Comparison of ENCODE assay signal across 9 mouse cellular contexts in genomic region chr13:89634137-89634683, GRCm38 (mm10).
DNase-seq lines count a peak whose midpoint lies in the region; ATAC-seq lines count a peak whose summit lies in the region.
"Had no signal": no experiment of that assay in that cellular context is flagged by ENCODE, and none has a peak within 500 bp of the region (broad histone marks: within the 10 kb centered on the region; RNA-seq: fewer than 3 reads in every experiment).

No protein-coding gene starts in this region.

- no peak overlapping the region for H3K9ac ChIP-seq in kidney, embryonic 14.5 days (ENCODE audit: low read depth, low read length)
- H3K9ac ChIP-seq in midbrain, embryonic 13.5 days (replicated peaks): no peak overlapping the region
- H3K9ac ChIP-seq: liver, embryonic 15.5 days had no signal

- no peaks in the 10 kb centered on the region for H3K27me3 ChIP-seq in kidney, embryonic 14.5 days (ENCODE audit: control insufficient read depth, insufficient read depth, low read length)
- no peaks in the 10 kb centered on the region for H3K27me3 ChIP-seq in midbrain, embryonic 13.5 days
- H3K27me3 ChIP-seq: liver, embryonic 15.5 days had no signal

- no peak overlapping the region for H3K4me2 ChIP-seq in kidney, embryonic 14.5 days (replicated peaks; ENCODE audit: low read depth, low read length)
- no peak overlapping the region for H3K4me2 ChIP-seq in midbrain, embryonic 13.5 days (replicated peaks)
- H3K4me2 ChIP-seq: liver, embryonic 15.5 days had no signal

- DNase-seq in gastrocnemius, postnatal 10 days: peak; percentile 4
- no peak for DNase-seq in gastrocnemius, adult 8-10 months (ENCODE audit: low spot score in 2 of 2)
- peak; percentile 50 for DNase-seq in thymus, postnatal 0 days (ENCODE audit: low spot score)
- DNase-seq in thymus, postnatal 36 days: no peak
- peak; percentile 71 for DNase-seq in embryo, embryonic 11 days

- WGBS in kidney, embryonic 14.5 days: 30% methylated on average over 4 of the region's 4 CpGs
- 32% methylated on average over 4 of the region's 4 CpGs for WGBS in midbrain, embryonic 13.5 days

- H3K27ac ChIP-seq in kidney, embryonic 14.5 days (ENCODE audit: low read depth, low read length): no peak overlapping the region
- no peak overlapping the region for H3K27ac ChIP-seq in midbrain, embryonic 13.5 days
- H3K27ac ChIP-seq: liver, embryonic 15.5 days had no signal

- no peaks in the 10 kb centered on the region for H3K4me1 ChIP-seq in kidney, embryonic 14.5 days (ENCODE audit: control insufficient read depth, insufficient read depth, low read length)
- no peaks in the 10 kb centered on the region for H3K4me1 ChIP-seq in midbrain, embryonic 13.5 days (replicated peaks)
- H3K4me1 ChIP-seq: liver, embryonic 15.5 days had no signal

- no peaks in the 10 kb centered on the region for H3K9me3 ChIP-seq in kidney, embryonic 14.5 days (ENCODE audit: control insufficient read depth, low read length)
- H3K9me3 ChIP-seq in midbrain, embryonic 13.5 days: no peaks in the 10 kb centered on the region
- H3K9me3 ChIP-seq: liver, embryonic 15.5 days had no signal

- ATAC-seq in kidney, embryonic 14.5 days (ENCODE audit: low FRiP score, low TSS enrichment): 0 out of 2 replicates have a peak, but pooled peaks have one; percentile 66
- peak; percentile 83 for ATAC-seq in midbrain, embryonic 13.5 days
- no peak for ATAC-seq in monocyte, adult 5-6 weeks (replicated peaks; ENCODE audit: insufficient number of reproducible peaks, low FRiP score, low TSS enrichment, poor library complexity, severe bottlenecking)

- H3K4me3 ChIP-seq in kidney, embryonic 14.5 days (ENCODE audit: low read length): no peak overlapping the region
- no peak overlapping the region for H3K4me3 ChIP-seq in midbrain, embryonic 13.5 days (replicated peaks)
- H3K4me3 ChIP-seq: liver, embryonic 15.5 days had no signal

- H3K36me3 ChIP-seq in kidney, embryonic 14.5 days (ENCODE audit: control insufficient read depth, insufficient read depth, low read length): no peaks in the 10 kb centered on the region
- no peaks in the 10 kb centered on the region for H3K36me3 ChIP-seq in midbrain, embryonic 13.5 days
- H3K36me3 ChIP-seq: liver, embryonic 15.5 days had no signal

Comparison
In these comparisons a context has a peak if more than half of its experiments do, and no peak if none do; other contexts are left out.
1. DNase-seq: peak in gastrocnemius, postnatal 10 days (single experiment), thymus, postnatal 0 days (single experiment) and embryo, embryonic 11 days (single experiment); none in gastrocnemius, adult 8-10 months (0 of 2) and thymus, postnatal 36 days (0 of 2).